Mouse (Mus musculus): Measurements from ENCODE around the gene Lama1. TPM values are rescaled to one million over a fixed set of nuclear protein-coding genes. Genes with fewer than 3 reads are reported as not detected.

Lama1 gene
- 0.57 and 1.1 TPM in 2 replicates for polyA plus RNA-seq (2012; rRNA removed)
- polyA plus RNA-seq (2014; fragmentation: Nextera tagmentation; extraction: Ambion mirVana) = 0.57 and 1.6 TPM in 2 replicates

DNA sequence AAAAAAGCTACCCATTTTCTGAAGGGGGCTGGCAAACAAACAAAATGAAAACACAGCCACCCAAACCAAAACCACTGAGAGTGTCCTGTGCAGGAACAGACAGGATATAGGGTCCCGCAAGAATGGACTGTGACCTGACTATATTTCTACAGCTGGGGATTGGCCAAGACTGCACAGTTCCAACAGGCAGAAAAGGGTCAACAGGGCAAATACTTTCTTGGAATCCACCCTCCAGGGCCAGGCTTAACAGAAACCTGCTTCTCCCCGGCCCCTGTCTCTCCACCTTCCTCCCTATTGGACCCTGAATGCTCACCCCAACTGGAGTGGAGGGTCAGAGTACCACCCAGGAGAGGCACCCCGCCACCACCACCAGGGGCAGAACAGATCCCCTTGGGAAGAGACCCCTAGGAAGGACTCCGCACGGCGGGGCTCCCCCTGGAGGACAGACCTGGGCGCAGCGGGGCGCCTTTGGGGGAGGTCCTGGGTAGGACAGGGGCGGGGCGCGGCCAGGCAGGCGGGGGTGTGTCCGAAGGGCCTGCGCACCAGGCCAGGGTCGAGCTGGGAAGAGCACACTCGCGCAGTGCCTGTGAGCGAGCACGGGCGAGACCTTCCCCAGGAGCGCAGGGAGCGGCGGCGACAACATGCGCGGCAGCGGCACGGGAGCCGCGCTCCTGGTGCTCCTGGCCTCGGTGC, at the start of gene Lama1:
Lama1 (plus strand) TSS at position 566 of the 693 bp plus-strand sequence.
- Histone ChIP-seq H3K27me3 (ENCODE audit: control insufficient read depth, insufficient read depth, low read length) (peaks cover 9% of the 10 kb centered on the region), H3K4me3 (ENCODE audit: insufficient read depth in 1 of 2, low read depth in 2 of 2, low read length in 2 of 2) (peak within 1 kb of the TSS; percentile 33 to 49), H3K4me1 (replicated peaks; ENCODE audit: control insufficient read depth in 2 of 2, insufficient read depth in 2 of 2, low read length in 1 of 2) (no peaks in the 10 kb centered on the region), H3K27ac (no peak within 1 kb of the TSS), H3K9ac (replicated peaks) (no peak within 1 kb of the TSS), H3K4me2 (ENCODE audit: low read depth) (peak within 1 kb of the TSS; percentile 61), H3K36me3 (replicated peaks; ENCODE audit: control insufficient read depth, insufficient read depth, low read depth) (no peaks in the 10 kb centered on the region), H3K9me3 (ENCODE audit: control insufficient read depth, low read length) (no peaks in the 10 kb centered on the region)
- peak; percentile 67 for TF ChIP-seq CTCF (IDR thresholded peaks at IDR 0.05; ENCODE audit: low read depth)
- no peak for TF ChIP-seq EP300 (IDR thresholded peaks at IDR 0.05; ENCODE audit: low read depth)
- peak; percentile 82 for ATAC-seq (ENCODE audit: insufficient read depth)
- WGBS (ENCODE audit: insufficient replicate concordance) = 1% methylated on average over 32 of the region's 32 CpGs
- peak in 2 of 3 experiments; percentile 2 to 17 for DNase-seq (ENCODE audit: low read depth in 3 of 3, low spot score in 3 of 3)

DNA sequence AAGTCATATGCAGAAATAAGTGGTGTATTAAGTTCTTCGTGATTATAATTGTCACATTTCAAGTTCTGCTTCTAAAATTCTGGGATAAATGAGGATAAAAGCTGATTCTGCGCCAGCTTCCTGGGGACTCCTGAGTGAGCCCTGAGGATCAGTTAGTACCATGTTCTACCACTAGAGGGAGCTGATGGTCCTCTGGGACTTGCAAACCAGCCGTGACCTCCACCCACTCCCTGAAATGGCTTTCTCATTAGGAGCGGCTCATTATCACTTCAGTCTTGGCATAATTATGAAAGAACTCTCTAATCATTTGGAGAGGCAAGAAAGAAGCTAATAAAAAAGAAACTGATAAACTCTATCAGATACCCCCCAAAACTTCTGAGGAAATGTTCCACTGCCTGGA, 45.6 kb upstream of the Lama1 start:
- 16% methylated on average over 4 of the region's 4 CpGs for WGBS (ENCODE audit: insufficient replicate concordance)
- DNase-seq (ENCODE audit: low read depth in 3 of 3, low spot score in 3 of 3) (peak; percentile 7 to 19 (median 13)), ATAC-seq (ENCODE audit: insufficient read depth) (no peak)
- no peak overlapping the region for H3K9ac ChIP-seq (replicated peaks)
- H3K4me1 ChIP-seq (replicated peaks; ENCODE audit: control insufficient read depth in 2 of 2, insufficient read depth in 2 of 2, low read length in 1 of 2) = no peaks in the 10 kb centered on the region
- no peaks in the 10 kb centered on the region for H3K36me3 ChIP-seq (replicated peaks; ENCODE audit: control insufficient read depth, insufficient read depth, low read depth)
- H3K4me2 ChIP-seq (ENCODE audit: low read depth) = no peak overlapping the region
- TF ChIP-seq CTCF (IDR thresholded peaks at IDR 0.05; ENCODE audit: low read depth) (peak; percentile 80), EP300 (IDR thresholded peaks at IDR 0.05; ENCODE audit: low read depth) (no peak)
- H3K27ac ChIP-seq = no peak overlapping the region
- H3K9me3 ChIP-seq (ENCODE audit: control insufficient read depth, low read length) = no peaks in the 10 kb centered on the region
- H3K4me3 ChIP-seq (ENCODE audit: insufficient read depth in 1 of 2, low read depth in 2 of 2, low read length in 2 of 2) = no peak overlapping the region
- H3K27me3 ChIP-seq (ENCODE audit: control insufficient read depth, insufficient read depth, low read length) = no peaks in the 10 kb centered on the region

DNA sequence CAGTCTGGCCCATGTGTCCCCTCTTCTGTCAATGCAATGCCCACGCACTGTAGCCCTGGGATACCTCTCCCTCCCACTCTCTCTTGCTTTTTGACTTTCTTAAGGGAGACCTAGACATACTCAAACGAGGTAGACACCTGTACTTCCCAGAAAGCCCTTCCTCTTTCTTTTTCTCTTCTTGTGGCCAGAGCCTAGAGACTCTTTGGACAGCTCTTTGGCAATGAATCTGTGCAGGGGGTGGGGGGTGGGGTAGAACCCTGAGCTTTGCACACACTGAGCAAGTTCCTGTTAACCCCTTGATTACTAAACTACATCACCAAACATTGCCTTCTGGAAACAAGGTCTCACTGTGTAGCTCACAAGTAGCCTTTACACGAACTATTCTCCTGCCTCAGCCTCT, 32.8 kb upstream of the Lama1 start:
- Histone ChIP-seq H3K9ac (replicated peaks) (no peak overlapping the region), H3K27me3 (ENCODE audit: control insufficient read depth, insufficient read depth, low read length) (no peaks in the 10 kb centered on the region), H3K27ac (no peak overlapping the region), H3K36me3 (replicated peaks; ENCODE audit: control insufficient read depth, insufficient read depth, low read depth) (no peaks in the 10 kb centered on the region), H3K4me2 (ENCODE audit: low read depth) (no peak overlapping the region), H3K4me3 (ENCODE audit: insufficient read depth in 1 of 2, low read depth in 2 of 2, low read length in 2 of 2) (no peak overlapping the region), H3K4me1 (replicated peaks; ENCODE audit: control insufficient read depth in 2 of 2, insufficient read depth in 2 of 2, low read length in 1 of 2) (no peaks in the 10 kb centered on the region), H3K9me3 (ENCODE audit: control insufficient read depth, low read length) (no peaks in the 10 kb centered on the region)
- TF ChIP-seq CTCF (IDR thresholded peaks at IDR 0.05; ENCODE audit: low read depth) (no peak), EP300 (IDR thresholded peaks at IDR 0.05; ENCODE audit: low read depth) (no peak)
- DNase-seq (ENCODE audit: low read depth in 3 of 3, low spot score in 3 of 3) = no peak
- ATAC-seq (ENCODE audit: insufficient read depth) = no peak
- 35% methylated on average over 3 of the region's 3 CpGs for WGBS (ENCODE audit: insufficient replicate concordance)

DNA sequence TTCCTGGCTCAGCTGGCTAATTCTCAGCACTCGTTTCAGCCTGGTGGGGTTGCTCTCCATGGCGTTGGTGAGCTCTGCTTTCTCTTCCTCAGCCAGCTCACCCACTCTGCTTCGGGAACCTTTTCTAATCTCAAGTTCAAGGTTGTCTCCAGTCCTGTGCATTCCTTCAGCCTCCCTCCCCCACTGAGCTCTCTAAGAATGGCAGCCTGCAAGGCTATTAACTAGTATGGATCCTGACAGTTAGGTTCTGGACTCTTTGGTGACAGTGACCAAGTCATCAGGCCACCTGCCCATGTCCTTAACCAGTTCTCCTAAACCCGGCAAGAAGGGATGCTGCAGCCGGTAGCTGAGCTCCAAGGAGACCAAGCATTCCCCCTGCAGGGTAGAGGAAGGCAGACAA, 30.1 kb upstream of the Lama1 start:
- H3K9ac ChIP-seq (replicated peaks) = no peak overlapping the region
- H3K9me3 ChIP-seq (ENCODE audit: control insufficient read depth, low read length) = no peaks in the 10 kb centered on the region
- WGBS (ENCODE audit: insufficient replicate concordance) = 44% methylated on average over 5 of the region's 5 CpGs
- no peak for ATAC-seq (ENCODE audit: insufficient read depth)
- H3K36me3 ChIP-seq (replicated peaks; ENCODE audit: control insufficient read depth, insufficient read depth, low read depth) = no peaks in the 10 kb centered on the region
- H3K27me3 ChIP-seq (ENCODE audit: control insufficient read depth, insufficient read depth, low read length) = no peaks in the 10 kb centered on the region
- DNase-seq (ENCODE audit: low read depth in 3 of 3, low spot score in 3 of 3) = no peak
- no peak overlapping the region for H3K4me3 ChIP-seq (ENCODE audit: insufficient read depth in 1 of 2, low read depth in 2 of 2, low read length in 2 of 2)
- no peak overlapping the region for H3K4me2 ChIP-seq (ENCODE audit: low read depth)
- no peaks in the 10 kb centered on the region for H3K4me1 ChIP-seq (replicated peaks; ENCODE audit: control insufficient read depth in 2 of 2, insufficient read depth in 2 of 2, low read length in 1 of 2)
- H3K27ac ChIP-seq = no peak overlapping the region
- TF ChIP-seq EP300 (IDR thresholded peaks at IDR 0.05; ENCODE audit: low read depth) = no peak
- no peak for TF ChIP-seq CTCF (IDR thresholded peaks at IDR 0.05; ENCODE audit: low read depth)

DNA sequence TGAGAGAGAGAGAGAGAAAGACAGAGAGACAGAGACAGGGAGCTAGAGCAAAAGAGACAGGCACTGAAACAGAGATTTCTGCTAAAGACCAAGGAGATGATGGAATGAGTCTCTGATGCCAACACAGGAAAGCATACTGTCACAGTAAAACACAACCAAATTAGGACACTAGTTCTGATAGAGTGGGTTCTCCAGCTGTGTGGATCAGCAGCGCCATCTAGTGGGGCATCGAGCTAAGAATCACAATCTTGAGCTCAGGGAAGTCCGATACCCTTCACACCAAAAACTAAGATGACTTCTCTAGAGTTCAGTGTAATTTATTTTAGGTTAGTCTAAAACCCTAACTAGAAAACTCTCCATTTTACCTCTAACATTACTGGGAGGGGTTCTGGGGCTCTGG, 29.1 kb upstream of the Lama1 start:
- Histone ChIP-seq H3K4me3 (ENCODE audit: insufficient read depth in 1 of 2, low read depth in 2 of 2, low read length in 2 of 2) (no peak overlapping the region), H3K36me3 (replicated peaks; ENCODE audit: control insufficient read depth, insufficient read depth, low read depth) (no peaks in the 10 kb centered on the region), H3K4me1 (replicated peaks; ENCODE audit: control insufficient read depth in 2 of 2, insufficient read depth in 2 of 2, low read length in 1 of 2) (no peaks in the 10 kb centered on the region), H3K9ac (replicated peaks) (no peak overlapping the region), H3K27me3 (ENCODE audit: control insufficient read depth, insufficient read depth, low read length) (no peaks in the 10 kb centered on the region), H3K27ac (no peak overlapping the region), H3K4me2 (ENCODE audit: low read depth) (no peak overlapping the region), H3K9me3 (ENCODE audit: control insufficient read depth, low read length) (no peaks in the 10 kb centered on the region)
- peak; percentile 63 for TF ChIP-seq CTCF (IDR thresholded peaks at IDR 0.05; ENCODE audit: low read depth)
- no peak for TF ChIP-seq EP300 (IDR thresholded peaks at IDR 0.05; ENCODE audit: low read depth)
- 11% methylated on average over 3 of the region's 3 CpGs for WGBS (ENCODE audit: insufficient replicate concordance)
- ATAC-seq (ENCODE audit: insufficient read depth) = no peak
- DNase-seq (ENCODE audit: low read depth in 3 of 3, low spot score in 3 of 3) = peak in 2 of 3 experiments; percentile 1 to 3

All from liver, embryonic 14.5 days (tissue).